Mouse (Mus musculus): Measurements from ENCODE around the gene Manf.
A peak's percentile ranks its signal among the peaks of the same experiment; 100 is the strongest.

Gene Manf

GRCm38 (mm10) chr9:106884996-106885900, 6.5 kb downstream of the Manf start:
- no peak for DNase-seq (ENCODE audit: low spot score)

- no peak for DNase-seq (ENCODE audit: low spot score)
Measured at GRCm38 (mm10) chr9:106884306-106884705, 7.5 kb downstream of the Manf start.

- no peak for DNase-seq (ENCODE audit: low spot score)
Measured at GRCm38 (mm10) chr9:106883085-106883484, 8.7 kb downstream of the Manf start.

- no peak for DNase-seq (ENCODE audit: low spot score)
Measured at GRCm38 (mm10) chr9:106882176-106882575, 9.6 kb downstream of the Manf start.

GRCm38 (mm10) chr9:106881071-106881755, 10.6 kb downstream of the Manf start:
- no peak for DNase-seq (ENCODE audit: low spot score)

GRCm38 (mm10) chr9:106879471-106879870, 12.3 kb downstream of the Manf start:
- no peak for DNase-seq (ENCODE audit: low spot score)

GRCm38 (mm10) chr9:106876666-106877065, 15.1 kb downstream of the Manf start:
- DNase-seq (ENCODE audit: low spot score): no peak

- no peak for DNase-seq (ENCODE audit: low spot score)
Measured at GRCm38 (mm10) chr9:106874216-106874615, 17.6 kb downstream of the Manf start.

GRCm38 (mm10) chr9:106858036-106858435, 33.7 kb downstream of the Manf start:
- no peak for DNase-seq (ENCODE audit: low spot score)

- DNase-seq (ENCODE audit: low spot score): no peak
Measured at GRCm38 (mm10) chr9:106856664-106857063, 35.1 kb downstream of the Manf start.

- DNase-seq (ENCODE audit: low spot score): no peak
Measured at GRCm38 (mm10) chr9:106842800-106843199, 49.0 kb downstream of the Manf start.

- DNase-seq (ENCODE audit: low spot score): no peak
Measured at GRCm38 (mm10) chr9:106840569-106840968, 51.2 kb downstream of the Manf start.

GRCm38 (mm10) chr9:106822381-106823104, 69.2 kb downstream of the Manf start:
- no peak for DNase-seq (ENCODE audit: low spot score)

- peak; percentile 84 for DNase-seq (ENCODE audit: low spot score)
Measured at GRCm38 (mm10) chr9:106821618-106822380, 70.0 kb downstream of the Manf start, which contains the start of gene Dcaf1. Gene Dcaf1, plus strand, starts transcription at chr9:106821874.

- DNase-seq (ENCODE audit: low spot score): no peak
Measured at GRCm38 (mm10) chr9:106821050-106821617, 70.6 kb downstream of the Manf start.

GRCm38 (mm10) chr9:106819201-106819600, 72.6 kb downstream of the Manf start:
- DNase-seq (ENCODE audit: low spot score): no peak

- DNase-seq (ENCODE audit: low spot score): no peak
Measured at GRCm38 (mm10) chr9:106818191-106818590, 73.6 kb downstream of the Manf start.

- DNase-seq (ENCODE audit: low spot score): no peak
Measured at GRCm38 (mm10) chr9:106806503-106806902, 85.3 kb downstream of the Manf start.

GRCm38 (mm10) chr9:106790831-106791230, 100.9 kb downstream of the Manf start:
- DNase-seq (ENCODE audit: low spot score): no peak

GRCm38 (mm10) chr9:106789363-106789762, 102.4 kb downstream of the Manf start:
- no peak for DNase-seq (ENCODE audit: low spot score)

- peak; percentile 49 for DNase-seq (ENCODE audit: low spot score)
Measured at GRCm38 (mm10) chr9:106788812-106789321, 102.9 kb downstream of the Manf start, which contains the start of gene Rad54l2. Gene Rad54l2, minus strand, starts transcription at chr9:106789194.
